Mouse (Mus musculus) bone marrow, adult 2 months (tissue): ENCODE measurements around the gene Rhag.

Experiments
- CTCF ChIP-seq: fragments of 200-500 bp; IDR thresholded peaks from 2 replicates; pipeline ENCODE4 v1.5.1; 2011; ENCODE audit warnings: low read length, control low read depth; ENCODE audit not compliant: control insufficient read depth, insufficient read depth
- POLR2A ChIP-seq: fragments of 200-500 bp; IDR thresholded peaks from 2 replicates; pipeline ENCODE4 v1.6.1; 2011; ENCODE audit warnings: low read depth, mild to moderate bottlenecking, control low read depth, low read length, borderline replicate concordance; ENCODE audit not compliant: control insufficient read depth

GRCm38 (mm10) chr17:40789877-40790276 is 21.0 kb upstream of the Rhag start:
- no peak for TF ChIP-seq CTCF
- no peak for TF ChIP-seq POLR2A
